Mouse (Mus musculus) midbrain, postnatal 0 days (tissue): ENCODE data around the gene Asf1a. TPM values are rescaled to one million over a fixed set of nuclear protein-coding genes. Genes with fewer than 3 reads are reported as not detected.

Source experiments
- polyA plus RNA-seq: library from polyadenylated mRNA; unstranded; fragments of >200 nt; fragmentation: Nextera tagmentation; extraction: Ambion mirVana; gene quantifications from 2 replicates; pipeline ENCODE4 v1.2.1, GENCODE M21; 2015
- total RNA-seq: library from RNA; depleted of rRNA; stranded (reverse); fragments of >200 nt; gene quantifications from 2 replicates; pipeline ENCODE4 v1.2.3, GENCODE M21; 2014; rRNA removed

Asf1a gene
- total and polyA plus RNA-seq, 2 experiments from 2014 or later = 27.3 to 51.8 TPM

Other genes with a start within 250 kb of the Asf1a start
- 14.3 and 15.2 TPM in 2 replicates for gene Cep85l, start 216.8 kb upstream of the Asf1a start, total RNA-seq
- gene Cep85l, start 216.8 kb upstream of the Asf1a start, polyA plus RNA-seq = 4.3 and 6.0 TPM in 2 replicates
- gene Mcm9, start 33.7 kb downstream of the Asf1a start, total RNA-seq = 3.1 and 5.9 TPM in 2 replicates
- gene Mcm9, start 33.7 kb downstream of the Asf1a start, polyA plus RNA-seq = 4.6 and 5.7 TPM in 2 replicates
- gene Fam184a, start 154.4 kb downstream of the Asf1a start, total RNA-seq = 14.7 and 24.0 TPM in 2 replicates
- gene Fam184a, start 154.4 kb downstream of the Asf1a start, polyA plus RNA-seq = 14.6 and 14.8 TPM in 2 replicates